Mouse (Mus musculus) hindbrain, embryonic 16.5 days (tissue): Measurements from ENCODE around the gene Gm128. TPM values are rescaled to one million over a fixed set of nuclear protein-coding genes. Genes with fewer than 3 reads are reported as not detected.
"Not testable (repeated sequence)": the region's sequence is repeated elsewhere in the genome, so short reads cannot be mapped to it uniquely, and the experiment has no call there.

Experiments used
- ATAC-seq: fragments of 200-750 bp; cut with Nextera tagmentation; 2 replicates; pipeline ENCODE4 v1.8.0; 2017; ENCODE audit warnings: moderate TSS enrichment, moderate library complexity
- H3K27ac ChIP-seq: fragments of 300-500 bp; sonication (generic); 2 replicates; pipeline ENCODE4 v1.5.1; 2014; ENCODE audit warnings: low read depth, mild to moderate bottlenecking, control low read depth, low read length, moderate library complexity
- H3K27me3 ChIP-seq: fragments of 300-500 bp; sonication (generic); replicated peaks from 2 replicates; pipeline ENCODE4 v1.6.1; 2014; ENCODE audit warnings: low read length; ENCODE audit not compliant: control insufficient read depth, insufficient read depth
- H3K36me3 ChIP-seq: fragments of 300-500 bp; sonication (generic); 2 replicates; pipeline ENCODE4 v1.6.1; 2014; ENCODE audit warnings: mild to moderate bottlenecking, low read length, moderate library complexity, mixed read lengths; ENCODE audit not compliant: control insufficient read depth, insufficient read depth
- H3K4me1 ChIP-seq: fragments of 300-500 bp; sonication (generic); 2 replicates; pipeline ENCODE4 v1.6.1; 2014; ENCODE audit warnings: low read depth, low read length; ENCODE audit not compliant: control insufficient read depth, insufficient read depth
- H3K4me2 ChIP-seq: fragments of 300-500 bp; sonication (generic); 2 replicates; pipeline ENCODE4 v1.6.1; 2014; ENCODE audit warnings: mild to moderate bottlenecking, low read length, control low read depth, moderate library complexity
- H3K4me3 ChIP-seq: fragments of 300-500 bp; sonication (generic); 2 replicates; pipeline ENCODE4 v1.5.1; 2014; ENCODE audit warnings: mild to moderate bottlenecking, low read length, control low read depth, moderate library complexity
- H3K9ac ChIP-seq: fragments of 300-500 bp; sonication (generic); 2 replicates; pipeline ENCODE4 v1.6.1; 2014; ENCODE audit warnings: low read depth, mild to moderate bottlenecking, control low read depth, low read length, moderate library complexity
- H3K9me3 ChIP-seq: fragments of 300-500 bp; sonication (generic); 2 replicates; pipeline ENCODE4 v1.6.1; 2014; ENCODE audit warnings: mild to moderate bottlenecking, low read length, moderate library complexity; ENCODE audit not compliant: control insufficient read depth
- WGBS: fragments of 180-500 bp; shearing (Covaris S2); extraction: QIAGEN DNeasy Blood & Tissue Kit; methylation state at CpG from one replicate; pipeline ENCODE4 v1.1.7; 2014; 5-methylcytosine and 5-hydroxymethylcytosine counted together
- polyA plus RNA-seq: library from polyadenylated mRNA; unstranded; fragments of >200 nt; fragmentation: Nextera tagmentation; extraction: Ambion mirVana; gene quantifications from 2 replicates; pipeline ENCODE4 v1.2.1, GENCODE M21; 2015

The Gm128 gene
- polyA plus RNA-seq, 1 experiment from 2014 or later: 0.30 TPM

GRCm38 (mm10) chr3:95216655-95217254 is 24.6 kb downstream of the Gm128 start:
- Histone ChIP-seq H3K9me3 (no peaks in the 10 kb centered on the region), H3K36me3 (peaks cover 25% of the 10 kb centered on the region), H3K9ac (peak overlapping the region; percentile 89), H3K4me3 (peak overlapping the region; percentile 77), H3K4me1 (peaks cover 10% of the 10 kb centered on the region), H3K4me2 (peak overlapping the region; percentile 72), H3K27me3 (no peaks in the 10 kb centered on the region), H3K27ac (peak overlapping the region; percentile 98)
- no peak for ATAC-seq
- WGBS: 17% methylated on average over 4 of the region's 4 CpGs

GRCm38 (mm10) chr3:95213609-95213975 is 27.8 kb downstream of the Gm128 start:
- H3K27ac ChIP-seq: no peak overlapping the region
- H3K4me2 ChIP-seq: no peak overlapping the region
- no peak for ATAC-seq
- no peak overlapping the region for H3K9ac ChIP-seq
- H3K9me3 ChIP-seq: no peaks in the 10 kb centered on the region
- H3K36me3 ChIP-seq: peaks cover 5% of the 10 kb centered on the region; the same call in 1 of the 2 replicates
- no peaks in the 10 kb centered on the region for H3K27me3 ChIP-seq
- 100% methylated on average over 1 of the region's 1 CpGs for WGBS
- H3K4me3 ChIP-seq: no peak overlapping the region
- H3K4me1 ChIP-seq: peaks cover 9% of the 10 kb centered on the region

GRCm38 (mm10) chr3:95212889-95213608 is 28.3 kb downstream of the Gm128 start:
- not testable (repeated sequence) for ATAC-seq, H3K27me3 ChIP-seq
- WGBS: 95% methylated on average over 7 of the region's 10 CpGs

GRCm38 (mm10) chr3:95210585-95210984 is 30.8 kb downstream of the Gm128 start:
- 48% methylated on average over 2 of the region's 2 CpGs for WGBS
- no peak overlapping the region for H3K4me3 ChIP-seq

More at GRCm38 (mm10) chr3:95212889-95213608, 28.3 kb downstream of the Gm128 start:
- H3K4me1 ChIP-seq, H3K9ac ChIP-seq, H3K9me3 ChIP-seq, H3K4me3 ChIP-seq, H3K27ac ChIP-seq, H3K4me2 ChIP-seq, H3K36me3 ChIP-seq: not testable (repeated sequence)

GRCm38 (mm10) chr3:95208286-95208685 is 33.1 kb downstream of the Gm128 start:
- Histone ChIP-seq H3K9me3 (no peaks in the 10 kb centered on the region), H3K36me3 (peaks cover 3% of the 10 kb centered on the region; the same call in 1 of the 2 replicates)
- WGBS: 89% methylated on average over 4 of the region's 4 CpGs

More at GRCm38 (mm10) chr3:95210585-95210984, 30.8 kb downstream of the Gm128 start:
- no peak overlapping the region for H3K9ac ChIP-seq
- H3K27ac ChIP-seq: no peak overlapping the region
- ATAC-seq: no peak
- H3K4me2 ChIP-seq: no peak overlapping the region
- H3K27me3 ChIP-seq: no peaks in the 10 kb centered on the region
- no peaks in the 10 kb centered on the region for H3K4me1 ChIP-seq
- H3K36me3 ChIP-seq: peaks cover 3% of the 10 kb centered on the region
- no peaks in the 10 kb centered on the region for H3K9me3 ChIP-seq

GRCm38 (mm10) chr3:95203880-95204279 is 37.5 kb downstream of the Gm128 start:
- H3K36me3 ChIP-seq: peaks cover 18% of the 10 kb centered on the region
- no peaks in the 10 kb centered on the region for H3K9me3 ChIP-seq
- H3K4me2 ChIP-seq: no peak overlapping the region
- 90% methylated on average over 6 of the region's 6 CpGs for WGBS
- H3K27me3 ChIP-seq: no peaks in the 10 kb centered on the region
- H3K27ac ChIP-seq: no peak overlapping the region
- H3K4me3 ChIP-seq: no peak overlapping the region
- H3K9ac ChIP-seq: no peak overlapping the region
- no peaks in the 10 kb centered on the region for H3K4me1 ChIP-seq
- ATAC-seq: no peak

More at GRCm38 (mm10) chr3:95208286-95208685, 33.1 kb downstream of the Gm128 start:
- H3K9ac ChIP-seq: no peak overlapping the region
- H3K27me3 ChIP-seq: no peaks in the 10 kb centered on the region
- no peak overlapping the region for H3K4me3 ChIP-seq
- no peaks in the 10 kb centered on the region for H3K4me1 ChIP-seq
- no peak overlapping the region for H3K4me2 ChIP-seq
- no peak overlapping the region for H3K27ac ChIP-seq
- no peak for ATAC-seq

- no peaks in the 10 kb centered on the region for H3K9me3 ChIP-seq
Observed at GRCm38 (mm10) chr3:95200562-95200961, 40.8 kb downstream of the Gm128 start.

GRCm38 (mm10) chr3:95200132-95200531 is 41.3 kb downstream of the Gm128 start:
- Histone ChIP-seq H3K9ac (no peak overlapping the region), H3K27me3 (no peaks in the 10 kb centered on the region), H3K4me3 (no peak overlapping the region), H3K27ac (no peak overlapping the region), H3K9me3 (no peaks in the 10 kb centered on the region), H3K36me3 (peaks cover 26% of the 10 kb centered on the region), H3K4me1 (no peaks in the 10 kb centered on the region), H3K4me2 (no peak overlapping the region)
- 81% methylated on average over 7 of the region's 7 CpGs for WGBS
- no peak for ATAC-seq

More at GRCm38 (mm10) chr3:95200562-95200961, 40.8 kb downstream of the Gm128 start:
- Histone ChIP-seq H3K4me2 (no peak overlapping the region), H3K27ac (no peak overlapping the region), H3K36me3 (peaks cover 26% of the 10 kb centered on the region), H3K4me3 (no peak overlapping the region), H3K27me3 (no peaks in the 10 kb centered on the region), H3K9ac (no peak overlapping the region), H3K4me1 (no peaks in the 10 kb centered on the region)
- ATAC-seq: no peak
- WGBS: 72% methylated on average over 2 of the region's 2 CpGs

- no peak for ATAC-seq
- Histone ChIP-seq H3K4me2 (no peak overlapping the region), H3K9ac (no peak overlapping the region), H3K9me3 (no peaks in the 10 kb centered on the region), H3K4me3 (no peak overlapping the region), H3K27ac (no peak overlapping the region), H3K27me3 (no peaks in the 10 kb centered on the region), H3K36me3 (peaks cover 24% of the 10 kb centered on the region), H3K4me1 (no peaks in the 10 kb centered on the region)
- 82% methylated on average over 1 of the region's 1 CpGs for WGBS
Observed at GRCm38 (mm10) chr3:95199101-95199500, 42.3 kb downstream of the Gm128 start.
